Mouse (Mus musculus): ENCODE measurements around the gene Tom1l2. TPM values are rescaled to one million over a fixed set of nuclear protein-coding genes. Genes with fewer than 3 reads are reported as not detected.

Gene Tom1l2
- polyA plus RNA-seq, 1 experiment from 2014 or later, result 12.6 TPM

DNA sequence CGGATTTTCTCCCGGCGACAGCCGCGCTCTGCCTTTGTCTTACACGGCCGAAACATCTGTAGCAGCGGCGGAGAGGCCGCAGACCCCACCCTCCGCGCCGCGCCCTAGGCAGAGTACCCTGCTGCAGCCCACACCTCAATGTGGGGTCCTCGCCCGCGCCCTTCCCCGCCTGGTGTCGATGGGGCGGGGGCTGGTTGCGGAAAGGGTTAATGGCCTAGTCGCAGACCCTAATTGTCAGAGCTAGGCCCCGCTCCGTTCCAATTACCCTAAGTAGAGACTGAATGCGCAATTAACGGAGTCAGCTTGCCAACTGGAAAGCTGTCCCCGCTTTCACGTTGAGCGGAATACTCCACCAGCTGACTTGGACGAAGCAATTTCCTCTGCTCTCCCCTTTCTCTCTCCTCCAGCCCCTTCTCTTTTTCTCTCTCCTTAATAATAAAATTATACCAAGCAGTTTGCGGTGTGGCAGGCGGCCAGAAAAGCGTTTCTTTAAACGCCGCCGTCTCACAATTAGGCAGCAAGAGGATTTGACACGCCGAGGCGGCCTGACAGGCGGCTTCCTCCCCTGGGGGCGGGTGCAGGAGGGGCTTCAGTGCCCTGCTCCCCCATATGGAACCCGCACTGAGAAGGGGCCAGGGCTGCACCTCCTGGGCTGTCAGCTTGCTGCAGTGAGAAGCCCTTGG lies 175.6 kb downstream of the Tom1l2 start:
- ATAC-seq (replicated peaks; ENCODE audit: low FRiP score), result no peak; the same call in none of the 2 replicates
- 5% methylated on average over 42 of the region's 42 CpGs for WGBS
- H3K36me3 ChIP-seq (ENCODE audit: control insufficient read depth, insufficient read depth, low read length), result no peaks in the 10 kb centered on the region
- H3K9ac ChIP-seq (ENCODE audit: low read depth, low read length), result peak overlapping the region; percentile 89
- no peaks in the 10 kb centered on the region for H3K9me3 ChIP-seq (ENCODE audit: control insufficient read depth, low read length)
- H3K27ac ChIP-seq (ENCODE audit: low read depth, low read length), result peak overlapping the region; percentile 86
- H3K4me3 ChIP-seq (ENCODE audit: low read depth, low read length), result peak overlapping the region; percentile 74
- peaks cover 69% of the 10 kb centered on the region for H3K4me1 ChIP-seq (replicated peaks; ENCODE audit: control insufficient read depth, insufficient read depth, low read length)
- no peak for DNase-seq (ENCODE audit: low spot score)
- H3K4me2 ChIP-seq, result peak overlapping the region; percentile 98
- H3K27me3 ChIP-seq (replicated peaks; ENCODE audit: control insufficient read depth, insufficient read depth, low read length), result no peaks in the 10 kb centered on the region

Small RNA genes within 50 kb of the gene (microRNA-seq; reads per million reads assigned to microRNA genes)
- gene Gm27711 (ENCODE audit: borderline number of aligned reads) (not detected), gene Mir6921 (ENCODE audit: borderline number of aligned reads) (not detected), gene Mir6922 (ENCODE audit: borderline number of aligned reads) (not detected)

Other genes starting within 250 kb of the Tom1l2 start
- 18.6 and 24.2 TPM in 2 replicates for gene Rai1, start 247.9 kb downstream of the Tom1l2 start, polyA plus RNA-seq (2014; fragmentation: Nextera tagmentation; extraction: Ambion mirVana)
- 78.2 and 78.7 TPM in 2 replicates for gene Srebf1, start 130.3 kb downstream of the Tom1l2 start, polyA plus RNA-seq (2014; fragmentation: Nextera tagmentation; extraction: Ambion mirVana)
- gene Drc3, start 424 bp upstream of the Tom1l2 start, polyA plus RNA-seq (2014; fragmentation: Nextera tagmentation; extraction: Ambion mirVana), result 1.3 and 1.6 TPM in 2 replicates
- gene Gid4, start 64.2 kb upstream of the Tom1l2 start, polyA plus RNA-seq (2014; fragmentation: Nextera tagmentation; extraction: Ambion mirVana), result 24.7 and 28.5 TPM in 2 replicates
- gene Atpaf2, start 65.6 kb upstream of the Tom1l2 start, polyA plus RNA-seq (2014; fragmentation: Nextera tagmentation; extraction: Ambion mirVana), result 70.2 and 70.6 TPM in 2 replicates
- gene Drg2, start 101.7 kb upstream of the Tom1l2 start, polyA plus RNA-seq (2014; fragmentation: Nextera tagmentation; extraction: Ambion mirVana), result 98.5 and 105 TPM in 2 replicates
- gene Myo15, start 116.4 kb upstream of the Tom1l2 start, polyA plus RNA-seq (2014; fragmentation: Nextera tagmentation; extraction: Ambion mirVana), result 0.34 and 0.52 TPM in 2 replicates
- gene Alkbh5, start 183.5 kb upstream of the Tom1l2 start, polyA plus RNA-seq (2014; fragmentation: Nextera tagmentation; extraction: Ambion mirVana), result 37.7 and 38.5 TPM in 2 replicates

Data from liver, embryonic 11.5 days (tissue).